Mouse (Mus musculus) neural tube, embryonic 15.5 days (tissue): ENCODE measurements at regions not wholly inside any gene's neighbourhood (a gene's known extent, or its start where the extent isn't known, plus 50 kb on each side); places are given as distances from the start of the nearest gene placed in this dataset.
A peak's percentile ranks its signal among the peaks of the same experiment; 100 is the strongest.

ENCODE experiments used
- ATAC-seq: fragments of 200-750 bp; cut with Nextera tagmentation; 2 replicates; pipeline ENCODE4 v1.8.0; 2017; ENCODE audit warnings: mild to moderate bottlenecking, moderate TSS enrichment, moderate library complexity; ENCODE audit not compliant: low FRiP score
- H3K27ac ChIP-seq: fragments of 300-500 bp; sonication (generic); replicated peaks from 2 replicates; pipeline ENCODE4 v1.5.1; 2015; ENCODE audit warnings: mild to moderate bottlenecking, inconsistent platforms
- H3K27me3 ChIP-seq: fragments of 300-500 bp; sonication (generic); replicated peaks from 2 replicates; pipeline ENCODE4 v1.6.1; 2015; ENCODE audit warnings: inconsistent platforms
- H3K36me3 ChIP-seq: fragments of 300-500 bp; sonication (generic); 2 replicates; pipeline ENCODE4 v1.6.1; 2015; ENCODE audit warnings: inconsistent platforms
- H3K4me1 ChIP-seq: fragments of 300-500 bp; sonication (generic); 2 replicates; pipeline ENCODE4 v1.6.1; 2015; ENCODE audit warnings: inconsistent platforms
- H3K4me2 ChIP-seq: fragments of 300-500 bp; sonication (generic); 2 replicates; pipeline ENCODE4 v1.6.1; 2015; ENCODE audit warnings: inconsistent platforms, mild to moderate bottlenecking, moderate library complexity
- H3K4me3 ChIP-seq: fragments of 300-500 bp; sonication (generic); replicated peaks from 2 replicates; pipeline ENCODE4 v1.5.1; 2015; ENCODE audit warnings: mild to moderate bottlenecking, inconsistent platforms
- H3K9ac ChIP-seq: fragments of 300-500 bp; sonication (generic); replicated peaks from 2 replicates; pipeline ENCODE4 v1.6.1; 2015; ENCODE audit warnings: mild to moderate bottlenecking, inconsistent platforms
- H3K9me3 ChIP-seq: fragments of 300-500 bp; sonication (generic); replicated peaks from 2 replicates; pipeline ENCODE4 v1.6.1; 2016; ENCODE audit warnings: inconsistent platforms
- WGBS: fragments of 180-500 bp; shearing (Covaris S2); methylation state at CpG from one replicate; pipeline ENCODE4 v1.1.7; 2015; ENCODE audit warnings: mixed read lengths; 5-methylcytosine and 5-hydroxymethylcytosine counted together

DNA sequence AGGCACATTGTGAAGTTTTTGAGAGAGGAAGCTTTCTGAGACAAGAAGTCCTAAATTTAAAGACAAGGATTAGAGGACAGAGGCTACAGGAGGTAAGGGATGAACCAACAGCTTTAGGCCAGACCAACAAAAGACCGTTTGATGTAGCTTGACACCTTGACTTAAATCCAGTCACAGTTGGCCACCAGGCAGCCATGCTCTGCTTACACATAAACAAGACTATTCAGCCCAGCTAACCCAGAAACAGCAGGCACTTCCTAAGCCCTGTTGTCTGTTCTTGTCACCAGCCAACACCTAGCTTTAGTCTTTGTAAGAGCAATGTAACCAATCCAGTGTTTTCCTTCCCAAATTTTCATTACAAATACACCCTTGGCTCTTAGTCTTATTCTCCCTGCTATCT, 159.9 kb upstream of the Plekha5 start:
- H3K27me3 ChIP-seq = no peaks in the 10 kb centered on the region
- no peaks in the 10 kb centered on the region for H3K9me3 ChIP-seq
- H3K9ac ChIP-seq = no peak overlapping the region
- no peak overlapping the region for H3K4me2 ChIP-seq
- no peaks in the 10 kb centered on the region for H3K36me3 ChIP-seq
- no peak overlapping the region for H3K27ac ChIP-seq
- WGBS = 48% methylated on average over 1 of the region's 1 CpGs
- no peak for ATAC-seq
- H3K4me1 ChIP-seq = no peaks in the 10 kb centered on the region
- no peak overlapping the region for H3K4me3 ChIP-seq

DNA sequence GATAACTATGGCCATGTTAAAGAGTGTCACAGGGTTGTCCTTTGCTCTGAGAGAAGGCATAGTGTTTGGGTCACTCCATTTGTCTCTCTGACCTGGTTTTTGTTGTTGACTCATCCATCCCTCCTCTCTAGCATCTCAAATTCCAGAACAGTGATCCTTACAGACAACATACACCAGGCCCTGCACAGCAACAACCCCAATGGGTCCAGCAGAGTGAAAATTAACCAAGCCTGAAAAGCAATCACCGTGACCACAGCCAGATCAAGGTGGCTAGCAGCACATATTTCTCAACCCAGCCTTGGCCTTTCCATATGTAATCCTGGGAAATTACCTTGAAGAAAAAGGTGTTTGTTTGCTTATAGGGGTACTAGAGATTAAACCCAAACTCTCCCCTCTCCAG, 162.0 kb upstream of the Plekha5 start:
- Histone ChIP-seq H3K9ac (no peak overlapping the region), H3K4me1 (no peaks in the 10 kb centered on the region), H3K4me3 (no peak overlapping the region), H3K27me3 (no peaks in the 10 kb centered on the region), H3K9me3 (no peaks in the 10 kb centered on the region), H3K36me3 (no peaks in the 10 kb centered on the region), H3K27ac (no peak overlapping the region), H3K4me2 (no peak overlapping the region)
- WGBS = 100% methylated on average over 1 of the region's 1 CpGs
- ATAC-seq = no peak

DNA sequence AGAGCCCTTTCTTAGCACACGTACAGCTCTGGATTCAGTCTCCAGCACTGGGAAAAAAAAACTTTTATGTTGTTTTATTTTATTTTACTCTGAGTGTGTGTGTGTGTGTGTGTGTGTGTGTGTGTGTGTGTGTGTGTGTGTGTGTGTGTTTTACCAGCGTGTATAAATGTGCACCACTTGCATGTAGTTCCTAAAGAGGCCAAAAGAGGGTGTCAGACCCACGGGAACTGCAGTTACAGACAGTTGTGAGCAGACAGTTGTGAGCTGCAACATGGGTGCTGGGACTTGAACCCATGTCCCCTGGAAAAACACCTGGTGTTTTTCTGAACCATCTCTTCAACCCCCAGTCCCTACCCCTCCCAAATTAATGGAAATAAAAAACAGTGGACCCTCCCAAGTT, 165.1 kb upstream of the Plekha5 start:
- Histone ChIP-seq H3K4me3 (no peak overlapping the region), H3K9me3 (no peaks in the 10 kb centered on the region), H3K27me3 (no peaks in the 10 kb centered on the region), H3K9ac (no peak overlapping the region), H3K4me1 (no peaks in the 10 kb centered on the region), H3K27ac (no peak overlapping the region), H3K4me2 (no peak overlapping the region), H3K36me3 (no peaks in the 10 kb centered on the region)
- no peak for ATAC-seq
- WGBS = 81% methylated on average over 3 of the region's 3 CpGs

DNA sequence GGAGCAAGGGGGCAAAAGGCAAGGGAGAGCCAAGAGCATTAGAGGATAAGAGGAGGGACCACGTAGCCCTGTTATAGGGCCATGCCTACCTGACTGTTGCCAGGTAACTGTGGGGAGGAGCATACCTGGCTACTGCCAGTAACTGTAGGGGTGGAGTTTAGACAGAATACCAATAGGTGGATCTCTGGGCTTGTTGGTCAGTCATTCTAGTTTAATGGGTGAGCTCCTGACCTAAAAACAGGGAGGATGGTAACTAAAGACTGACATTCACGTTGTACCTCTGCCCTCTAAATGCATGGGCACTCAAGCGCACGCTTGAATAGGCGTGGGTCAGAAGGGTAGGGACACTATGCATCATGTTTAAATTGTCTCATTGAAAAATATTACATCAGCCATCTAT, 165.8 kb upstream of the Plekha5 start:
- Histone ChIP-seq H3K4me2 (no peak overlapping the region), H3K9ac (no peak overlapping the region), H3K27me3 (no peaks in the 10 kb centered on the region), H3K4me1 (no peaks in the 10 kb centered on the region), H3K36me3 (no peaks in the 10 kb centered on the region), H3K9me3 (no peaks in the 10 kb centered on the region), H3K4me3 (no peak overlapping the region), H3K27ac (no peak overlapping the region)
- 78% methylated on average over 5 of the region's 5 CpGs for WGBS
- ATAC-seq = no peak

DNA sequence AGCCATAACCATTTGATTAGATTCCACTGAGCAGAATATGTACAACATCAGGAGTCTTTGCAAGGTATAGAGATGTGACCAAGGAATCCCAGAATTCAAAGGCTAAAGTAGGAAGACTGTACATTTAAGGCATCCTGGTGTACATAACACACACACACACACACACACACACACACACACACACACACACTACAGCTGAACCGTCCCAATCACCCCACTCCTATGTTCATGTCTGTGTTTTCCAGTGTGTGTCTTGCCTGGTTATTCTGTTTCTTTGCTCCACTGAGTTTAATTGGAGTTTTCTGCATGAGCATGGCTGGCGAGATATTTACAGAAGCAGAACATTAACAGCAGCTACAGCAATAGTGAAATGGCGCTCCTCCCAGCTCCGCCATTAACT, 172.3 kb upstream of the Plekha5 start:
- Histone ChIP-seq H3K9me3 (no peaks in the 10 kb centered on the region), H3K27me3 (no peaks in the 10 kb centered on the region), H3K36me3 (no peaks in the 10 kb centered on the region), H3K9ac (no peak overlapping the region), H3K4me2 (no peak overlapping the region), H3K4me1 (no peaks in the 10 kb centered on the region), H3K27ac (no peak overlapping the region), H3K4me3 (no peak overlapping the region)
- 62% methylated on average over 4 of the region's 4 CpGs for WGBS
- ATAC-seq = no peak

DNA sequence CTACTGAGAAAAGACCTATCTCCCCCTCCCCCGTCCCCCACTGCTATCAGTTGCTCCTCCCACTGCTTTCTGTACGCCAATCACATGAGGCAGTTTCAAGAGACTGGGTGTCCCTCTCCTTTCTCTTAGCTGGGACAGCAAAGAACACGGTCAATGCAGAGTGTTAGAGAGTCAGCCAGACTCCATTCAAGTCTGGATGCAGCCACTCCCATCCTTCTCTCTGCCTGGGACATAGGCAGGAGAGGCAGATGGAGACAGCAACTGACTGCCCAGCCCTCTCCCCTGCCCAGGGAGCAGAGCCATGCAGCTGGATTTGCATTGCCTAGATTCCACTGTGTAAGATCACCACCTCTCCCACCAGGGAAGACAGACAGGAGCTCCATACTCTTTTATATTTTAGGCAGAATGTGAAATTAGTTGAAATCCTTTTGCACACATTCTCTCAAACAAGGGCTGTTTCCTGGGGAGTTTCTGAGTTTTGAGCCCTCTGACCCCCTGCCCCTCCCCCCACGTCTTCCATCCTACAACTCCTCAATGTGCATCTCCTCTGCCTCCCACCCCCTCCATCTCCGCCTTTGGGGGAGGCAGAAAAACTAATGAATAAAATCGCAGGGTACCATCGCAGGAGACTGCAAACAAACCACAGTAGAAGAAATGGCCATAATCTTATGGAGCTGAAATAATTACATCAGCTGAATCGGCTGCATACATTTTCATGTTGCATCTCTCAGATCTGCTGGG, 180.3 kb upstream of the Plekha5 start:
- H3K27me3 ChIP-seq = no peaks in the 10 kb centered on the region
- H3K9ac ChIP-seq = no peak overlapping the region
- WGBS = 37% methylated on average over 8 of the region's 8 CpGs
- no peak overlapping the region for H3K4me2 ChIP-seq
- no peaks in the 10 kb centered on the region for H3K36me3 ChIP-seq
- H3K9me3 ChIP-seq = no peaks in the 10 kb centered on the region
- no peak for ATAC-seq
- no peak overlapping the region for H3K4me3 ChIP-seq
- H3K27ac ChIP-seq = no peak overlapping the region
- peaks cover 3% of the 10 kb centered on the region; the same call in 1 of the 2 replicates for H3K4me1 ChIP-seq

DNA sequence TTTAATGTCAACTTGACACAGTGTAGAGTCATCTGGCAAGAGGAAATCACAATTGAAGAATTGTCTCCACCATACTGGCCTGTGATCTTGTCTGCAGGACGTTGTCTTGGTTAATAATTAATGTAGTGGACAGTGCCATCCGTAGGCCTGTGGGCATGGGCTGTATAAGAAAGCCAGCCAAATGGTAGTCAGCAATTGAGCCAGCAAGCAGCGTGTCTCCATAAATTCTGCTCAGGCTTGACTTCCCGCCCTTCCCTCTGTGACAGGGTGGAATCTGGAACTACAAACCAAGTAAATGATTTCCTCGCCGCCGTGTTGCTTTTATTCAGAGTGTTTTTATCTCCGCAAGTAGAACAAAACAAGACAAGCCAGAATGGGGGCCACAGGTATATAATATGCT, 184.5 kb upstream of the Plekha5 start:
- H3K9ac ChIP-seq = no peak overlapping the region
- no peak overlapping the region for H3K27ac ChIP-seq
- H3K4me2 ChIP-seq = no peak overlapping the region
- H3K27me3 ChIP-seq = no peaks in the 10 kb centered on the region
- WGBS = 28% methylated on average over 8 of the region's 8 CpGs
- no peak overlapping the region for H3K4me3 ChIP-seq
- peaks cover 3% of the 10 kb centered on the region; the same call in 1 of the 2 replicates for H3K4me1 ChIP-seq
- H3K36me3 ChIP-seq = no peaks in the 10 kb centered on the region
- no peaks in the 10 kb centered on the region for H3K9me3 ChIP-seq
- ATAC-seq = no peak

DNA sequence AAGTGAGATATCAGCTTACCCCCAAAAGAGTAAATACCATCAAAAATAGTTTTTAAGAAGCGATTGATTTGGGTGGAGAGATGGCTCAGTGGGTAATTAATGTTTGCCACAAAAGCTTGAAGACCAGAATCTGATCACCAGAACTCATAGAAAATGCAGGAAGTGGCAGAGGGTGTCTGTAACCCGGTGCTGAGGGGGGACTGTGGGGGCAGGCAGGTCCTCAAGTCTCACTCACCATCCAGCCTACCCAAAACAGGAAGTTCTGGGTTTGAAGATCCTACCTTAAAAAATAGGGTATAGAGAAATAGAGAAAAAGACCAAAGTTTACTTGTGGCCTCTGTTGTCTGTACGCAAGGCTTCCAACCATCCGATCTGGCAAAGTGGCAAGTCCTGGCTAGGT, 190.3 kb upstream of the Plcz1 start:
- no peak overlapping the region for H3K4me2 ChIP-seq
- 94% methylated on average over 4 of the region's 4 CpGs for WGBS

DNA sequence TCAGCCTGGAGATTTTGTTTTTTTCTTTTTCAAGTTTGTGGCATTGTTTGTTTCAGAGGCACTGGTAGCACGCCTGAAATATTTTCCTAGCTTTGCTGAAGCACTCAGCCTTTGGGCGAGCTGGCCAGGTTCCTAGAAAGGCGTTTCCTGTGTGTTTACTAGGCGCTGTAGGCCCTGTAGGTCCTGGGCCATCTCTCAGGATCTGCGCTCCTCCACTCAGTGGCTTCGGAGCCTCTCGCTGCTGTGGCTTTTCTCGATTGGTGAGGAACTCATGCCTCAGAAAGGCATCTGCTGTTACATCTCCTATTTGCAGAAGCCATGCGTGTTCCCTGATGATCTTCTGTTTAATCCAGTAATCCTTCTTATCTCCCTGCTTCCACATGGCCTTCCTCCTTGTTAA, 188.0 kb upstream of the Plcz1 start:
- Histone ChIP-seq H3K27me3 (no peaks in the 10 kb centered on the region; the same call in 1 of the 2 replicates), H3K4me2 (no peak overlapping the region), H3K9ac (no peak overlapping the region), H3K4me3 (no peak overlapping the region), H3K36me3 (no peaks in the 10 kb centered on the region), H3K9me3 (no peaks in the 10 kb centered on the region), H3K4me1 (peaks cover 9% of the 10 kb centered on the region), H3K27ac (0 out of 2 replicates have a peak overlapping the region, but pooled peaks have one; percentile 13)
- ATAC-seq = no peak
- 69% methylated on average over 9 of the region's 9 CpGs for WGBS

More for the DNA sequence above, 190.3 kb upstream of the Plcz1 start:
- Histone ChIP-seq H3K36me3 (no peaks in the 10 kb centered on the region), H3K4me3 (no peak overlapping the region), H3K27ac (no peak overlapping the region), H3K9me3 (no peaks in the 10 kb centered on the region), H3K4me1 (peaks cover 9% of the 10 kb centered on the region), H3K27me3 (no peaks in the 10 kb centered on the region; the same call in 1 of the 2 replicates), H3K9ac (no peak overlapping the region)
- no peak for ATAC-seq

DNA sequence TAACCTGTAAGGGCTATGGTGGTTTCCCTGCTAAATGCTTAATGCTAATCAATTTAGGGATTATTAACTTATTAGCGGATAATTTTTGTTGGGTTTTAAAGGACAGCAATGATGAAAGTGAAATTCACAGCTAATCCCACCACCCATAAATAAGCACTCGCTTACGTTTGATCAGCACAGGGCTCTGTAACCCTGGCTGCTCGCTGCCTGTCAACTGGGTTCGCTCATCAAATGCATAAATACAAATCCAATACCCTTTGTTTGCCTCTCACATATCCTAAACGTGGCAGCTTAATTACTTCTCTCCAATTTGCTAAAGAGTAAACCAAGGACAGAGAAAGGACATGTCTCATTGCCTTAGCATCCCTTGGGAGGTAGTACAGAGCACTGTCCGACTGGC, 187.5 kb upstream of the Plcz1 start:
- Histone ChIP-seq H3K9ac (no peak overlapping the region), H3K27me3 (no peaks in the 10 kb centered on the region; the same call in 1 of the 2 replicates), H3K36me3 (no peaks in the 10 kb centered on the region), H3K9me3 (no peaks in the 10 kb centered on the region), H3K4me1 (peaks cover 9% of the 10 kb centered on the region), H3K4me2 (no peak overlapping the region), H3K27ac (no peak overlapping the region), H3K4me3 (no peak overlapping the region)
- no peak for ATAC-seq
- WGBS = 63% methylated on average over 7 of the region's 7 CpGs

DNA sequence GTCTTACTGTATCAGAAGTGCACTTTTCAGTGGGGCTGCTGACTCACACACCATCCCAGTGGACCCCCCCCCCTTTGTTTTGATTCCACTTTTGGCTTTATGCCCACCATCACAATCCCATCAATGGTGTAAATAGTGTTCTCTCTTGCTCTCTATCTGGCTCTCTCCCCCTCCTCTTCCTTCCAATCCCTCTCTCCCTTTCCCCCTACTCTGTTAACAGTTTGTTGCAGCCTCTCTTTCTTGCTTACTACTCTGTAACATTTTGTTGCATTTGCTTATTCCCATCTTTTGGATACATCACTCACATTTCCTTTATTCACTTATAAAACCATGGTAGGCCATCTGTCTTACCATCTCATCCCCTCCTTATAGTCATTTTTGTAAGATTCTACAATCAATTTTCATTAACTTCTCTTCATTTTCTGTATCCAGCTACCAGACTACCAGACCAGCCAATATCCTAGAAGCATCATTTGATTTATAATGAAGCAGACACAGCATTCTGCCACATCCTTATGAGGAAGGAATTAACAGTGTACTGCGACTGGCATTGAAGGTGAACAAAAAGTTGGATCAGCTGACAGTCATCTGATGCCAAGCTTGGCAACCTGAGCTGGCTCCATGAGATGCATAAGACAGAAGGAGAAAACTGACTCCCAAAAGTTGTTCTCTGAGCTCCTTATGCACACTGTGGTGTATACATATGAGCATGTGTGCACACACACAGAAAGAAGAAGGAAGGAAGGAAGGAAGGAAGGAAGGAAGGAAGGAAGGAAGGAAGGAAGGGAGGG, 181.5 kb upstream of the Plcz1 start:
- 70% methylated on average over 1 of the region's 1 CpGs for WGBS
- Histone ChIP-seq H3K27me3 (no peaks in the 10 kb centered on the region), H3K9ac (no peak overlapping the region), H3K4me3 (no peak overlapping the region), H3K36me3 (no peaks in the 10 kb centered on the region), H3K27ac (no peak overlapping the region), H3K4me2 (no peak overlapping the region), H3K9me3 (no peaks in the 10 kb centered on the region), H3K4me1 (no peaks in the 10 kb centered on the region)
- ATAC-seq = no peak

DNA sequence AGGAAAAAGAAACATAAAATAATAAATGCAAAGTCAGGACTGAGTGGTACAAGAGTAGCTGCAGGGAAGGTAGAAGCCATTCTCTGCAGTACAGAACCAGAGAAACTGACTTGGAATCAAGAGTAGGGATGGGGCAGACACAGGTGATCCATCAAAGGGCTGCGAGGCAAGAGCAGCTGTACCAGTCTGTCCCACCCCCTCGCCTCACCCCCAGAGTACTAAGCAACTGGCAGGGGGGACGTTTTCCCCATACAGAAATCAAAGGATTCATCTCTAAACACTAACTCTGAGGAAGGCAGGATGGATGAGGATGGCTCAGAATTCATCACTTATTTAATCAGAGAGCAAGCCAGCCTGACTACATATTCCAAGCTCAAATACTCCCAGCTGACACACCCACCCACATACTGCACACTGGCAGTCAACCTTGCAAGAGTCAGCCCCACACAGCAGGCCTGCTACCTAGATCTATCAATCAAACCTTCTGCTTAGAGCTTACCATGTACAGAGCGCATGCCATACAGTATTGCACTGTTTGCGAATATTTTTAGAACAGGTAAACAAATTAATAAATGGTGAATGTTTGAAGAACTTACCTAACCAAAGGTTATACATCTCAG, 180.5 kb upstream of the Plcz1 start:
- Histone ChIP-seq H3K36me3 (no peaks in the 10 kb centered on the region), H3K9ac (no peak overlapping the region), H3K4me2 (no peak overlapping the region), H3K27ac (no peak overlapping the region), H3K27me3 (no peaks in the 10 kb centered on the region), H3K4me1 (no peaks in the 10 kb centered on the region), H3K9me3 (no peaks in the 10 kb centered on the region), H3K4me3 (no peak overlapping the region)
- ATAC-seq = no peak
- 69% methylated on average over 5 of the region's 5 CpGs for WGBS
